Mouse (Mus musculus) heart, adult 9 months (tissue): ENCODE results near the gene Zfp382.
"Not testable (repeated sequence)": the region's sequence is repeated elsewhere in the genome, so short reads cannot be mapped to it uniquely, and the experiment has no call there.

Source experiments
- DNase-seq, 2 experiments: peaks; one replicate each; pipeline ENCODE4 v3.0.0; 2022; ENCODE audit warnings: low spot score in 2 of 2

The Zfp382 gene

DNA sequence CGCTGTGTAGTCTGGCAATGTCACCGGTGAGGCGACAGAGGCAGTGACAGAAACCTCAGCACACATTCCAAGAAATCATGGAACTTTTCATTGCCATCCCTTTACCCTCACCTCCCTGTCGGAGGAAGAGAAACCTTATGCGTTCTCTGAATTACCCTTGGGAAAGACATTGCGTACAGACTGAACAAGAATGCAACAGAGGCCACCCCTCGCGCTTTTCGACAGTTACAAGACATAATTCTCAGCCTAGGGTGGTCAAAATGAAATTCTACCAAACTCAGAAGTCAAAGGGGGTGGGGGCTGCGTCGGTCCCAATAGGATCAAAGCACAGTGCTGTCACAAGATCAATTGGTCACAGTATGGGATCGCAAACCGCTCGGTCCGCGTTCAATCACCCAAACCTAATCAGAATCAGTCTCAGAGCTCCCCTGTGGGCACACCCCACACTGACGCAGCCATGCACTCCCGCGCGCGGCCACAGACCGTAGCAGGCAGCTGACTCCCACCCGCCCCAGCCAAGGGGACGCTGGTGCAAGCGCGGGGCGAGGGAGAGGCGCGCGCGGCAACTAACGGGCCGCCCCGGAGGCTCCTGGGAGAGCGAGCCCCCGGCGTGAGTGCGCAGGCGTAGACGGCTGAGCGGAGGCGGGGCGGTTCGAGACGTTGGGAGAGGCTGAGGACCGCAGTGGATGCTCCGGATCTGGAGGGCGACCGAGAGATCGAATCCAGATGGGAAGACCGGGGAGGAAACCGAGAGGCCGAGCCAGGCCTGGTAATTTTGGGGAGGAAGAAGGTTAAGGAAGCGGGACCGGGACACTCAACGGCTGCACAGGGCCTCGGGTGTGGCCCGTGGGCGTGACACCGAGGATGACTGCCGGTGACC is at the start of gene Zfp382:
Gene Zfp382 (plus strand): TSS at position 635 of the 880 bp plus-strand sequence.
- peak; percentile 90 for DNase-seq

DNA sequence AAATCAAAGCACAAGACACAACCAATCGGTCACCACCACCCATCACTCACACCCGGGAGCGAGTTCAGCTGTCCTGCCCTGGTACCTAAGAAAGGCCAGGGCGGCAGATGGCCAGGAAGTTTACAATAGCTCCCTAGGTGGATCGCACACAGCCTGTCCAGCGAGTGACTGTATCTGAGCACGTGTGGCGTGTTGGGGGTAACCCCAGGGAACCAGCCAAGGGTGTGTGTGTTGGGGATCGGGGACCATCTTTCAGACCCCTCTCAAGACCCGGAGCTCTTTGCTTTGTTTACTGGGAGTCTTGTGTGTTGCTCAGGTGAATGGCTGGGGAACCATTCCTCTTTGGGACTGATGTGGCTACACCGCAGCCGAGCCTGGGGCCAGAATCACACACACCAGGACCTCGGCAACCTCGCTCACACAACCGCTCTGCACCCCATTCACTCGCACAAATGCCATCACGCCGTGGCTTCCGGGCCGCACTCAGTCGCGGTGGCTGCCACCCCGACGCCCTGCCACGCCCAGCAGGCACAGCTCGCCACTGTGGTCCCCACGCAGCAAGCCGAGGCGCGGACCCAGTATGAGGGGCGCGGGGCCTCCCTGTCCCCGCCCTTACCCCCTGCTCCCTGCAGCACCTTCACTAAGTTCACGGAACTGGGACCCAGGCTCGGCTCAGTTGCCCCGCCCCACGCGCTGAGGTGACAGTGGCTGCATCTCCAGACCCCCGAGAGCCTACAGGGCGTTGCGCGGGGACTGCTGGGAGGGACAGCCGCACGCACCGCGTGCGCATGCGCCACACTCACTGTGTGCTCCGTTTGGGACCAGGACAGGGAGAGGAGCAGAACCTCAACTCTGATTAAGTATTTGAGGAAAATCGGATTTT is 49.4 kb upstream of the Zfp382 start, which contains the start of gene Zfp82:
Gene Zfp82 (minus strand): TSS at position 755 of the 883 bp plus-strand sequence.
- DNase-seq, result peak; percentile 80 to 81

DNA sequence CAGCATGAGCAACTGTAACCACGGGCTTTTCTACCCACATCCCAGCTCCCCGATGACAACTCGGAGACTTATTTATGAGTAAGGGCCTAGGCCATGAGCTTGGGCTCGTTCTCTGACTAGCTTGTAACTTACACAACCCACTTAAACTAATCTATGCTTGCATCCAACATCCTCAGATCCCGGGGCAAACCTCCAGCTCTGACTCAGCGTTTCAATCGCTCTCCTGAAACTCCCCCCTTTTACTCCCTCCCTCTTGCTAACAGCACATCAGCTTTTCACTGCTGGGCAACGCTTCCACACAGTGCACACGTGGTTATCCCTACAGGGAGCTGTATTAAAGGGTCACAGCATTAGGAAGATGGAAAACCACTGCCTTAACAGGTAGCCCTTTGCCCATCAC is 35.2 kb upstream of the Zfp382 start:
- DNase-seq, result no peak

DNA sequence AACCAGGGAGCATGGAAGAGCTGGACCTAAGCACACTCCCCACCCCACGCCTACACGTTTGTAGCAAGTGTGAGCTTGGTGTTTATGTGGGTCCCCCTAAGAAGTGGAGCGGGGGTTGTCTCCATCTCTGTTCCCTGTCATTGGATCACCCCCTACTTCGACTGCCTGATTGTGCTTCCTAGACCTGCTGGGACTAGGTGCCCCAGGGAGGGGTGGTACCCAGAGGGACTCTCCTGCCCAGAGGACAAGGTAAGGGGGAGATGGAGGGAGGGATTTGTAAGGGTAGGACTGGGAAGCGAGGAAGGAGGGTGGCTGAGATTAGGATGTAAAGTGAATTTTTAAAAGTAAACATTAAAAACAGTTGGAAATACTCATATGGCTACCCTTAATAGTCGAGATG is 32.3 kb upstream of the Zfp382 start:
- DNase-seq, result no peak

DNA sequence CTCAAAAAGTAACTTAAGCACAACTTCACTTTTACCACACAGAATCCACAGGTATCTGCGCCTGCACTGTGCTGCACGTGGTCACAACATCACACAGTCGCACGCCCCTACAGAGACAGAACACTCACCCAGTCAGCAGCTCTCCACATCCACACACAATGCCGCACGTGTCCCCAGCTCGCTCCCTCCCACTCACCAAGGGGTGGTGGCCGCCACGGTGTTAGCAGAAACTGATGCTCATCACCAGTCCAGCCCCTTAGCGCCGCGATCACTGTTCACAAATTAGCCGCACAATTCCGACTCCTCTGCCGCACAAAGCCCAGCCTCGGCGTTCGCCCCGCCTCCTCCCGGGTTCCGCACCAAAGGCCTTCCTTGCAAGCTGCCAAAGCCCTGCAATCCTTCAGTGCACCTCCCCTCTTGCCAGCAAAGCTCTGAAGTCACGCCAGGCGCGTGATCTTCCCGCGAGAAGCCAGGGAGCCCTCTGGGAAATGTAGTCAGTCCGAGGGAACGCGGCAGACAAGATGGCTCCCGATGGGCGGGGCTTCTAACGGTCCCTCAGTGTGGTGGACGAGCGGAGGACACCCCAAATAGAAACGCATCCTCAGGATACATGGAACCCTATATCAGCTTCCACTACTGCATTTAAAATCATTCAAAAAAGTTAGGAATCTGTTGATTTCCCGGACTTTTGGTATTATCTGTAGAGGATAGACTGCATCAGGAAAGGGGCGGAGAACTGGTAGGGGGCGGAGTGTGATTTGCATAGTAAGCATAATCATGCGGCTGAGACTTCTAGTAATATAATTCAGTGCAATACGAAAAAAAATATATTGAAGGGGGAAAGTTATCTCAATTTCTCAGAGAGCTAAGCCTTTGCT is 31.4 kb upstream of the Zfp382 start, which contains the start of the genes Gm26920 and Zfp566:
Gene Gm26920 (minus strand): TSS at position 319 of the 878 bp plus-strand sequence.
Gene Zfp566 (minus strand): TSS at position 436 of the 878 bp plus-strand sequence.
- DNase-seq, result peak; percentile 94 to 98

DNA sequence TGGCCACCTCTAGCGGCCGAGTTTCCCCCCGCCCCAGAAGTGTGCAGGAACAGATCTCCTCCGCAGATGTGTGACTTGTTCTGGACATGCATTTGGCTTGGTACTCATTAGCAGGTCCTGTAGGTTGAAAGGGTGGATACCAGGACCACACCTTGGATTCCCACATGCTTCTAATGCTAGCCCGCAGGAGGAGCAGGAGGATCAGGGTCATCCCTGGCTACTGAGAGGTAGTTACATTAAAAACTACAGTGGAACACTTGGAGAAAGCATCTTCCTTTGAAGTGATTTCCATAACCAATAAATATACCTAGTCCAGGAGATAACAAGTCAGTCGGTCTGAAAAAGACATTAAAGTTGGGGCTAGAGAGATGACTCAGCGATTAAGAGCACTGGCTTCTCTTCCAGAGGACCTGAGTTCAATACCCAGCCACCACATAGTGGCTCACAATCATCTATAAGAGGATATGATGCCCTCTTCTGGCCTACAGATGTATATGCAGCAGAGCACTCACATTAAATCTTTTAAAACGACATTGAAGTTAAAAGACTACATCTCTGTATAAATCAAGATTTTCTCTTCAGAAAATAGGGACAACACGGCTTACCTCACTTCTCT is 30.7 kb upstream of the Zfp382 start:
- DNase-seq, result peak in 1 of 2 experiments; percentile 17

DNA sequence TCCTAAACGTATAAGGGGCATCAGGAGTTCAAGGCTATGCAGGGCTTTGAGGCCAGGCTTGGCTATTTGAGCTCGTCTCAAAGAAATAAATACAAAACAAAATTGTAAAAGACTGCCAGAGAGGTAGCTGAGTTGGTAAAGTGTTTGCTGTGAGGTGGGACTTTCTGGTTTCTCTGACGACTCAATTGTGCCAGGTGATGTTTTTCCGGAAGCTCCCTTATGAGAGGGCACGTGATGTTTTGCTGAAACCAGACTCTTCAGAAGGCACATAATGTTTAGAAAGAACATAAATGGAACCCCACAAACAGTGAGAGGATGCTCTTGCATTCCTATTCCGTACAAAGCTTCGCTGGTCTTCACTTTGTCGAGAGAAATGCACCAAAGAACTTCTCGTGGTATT is 29.1 kb upstream of the Zfp382 start:
- DNase-seq, result no peak

DNA sequence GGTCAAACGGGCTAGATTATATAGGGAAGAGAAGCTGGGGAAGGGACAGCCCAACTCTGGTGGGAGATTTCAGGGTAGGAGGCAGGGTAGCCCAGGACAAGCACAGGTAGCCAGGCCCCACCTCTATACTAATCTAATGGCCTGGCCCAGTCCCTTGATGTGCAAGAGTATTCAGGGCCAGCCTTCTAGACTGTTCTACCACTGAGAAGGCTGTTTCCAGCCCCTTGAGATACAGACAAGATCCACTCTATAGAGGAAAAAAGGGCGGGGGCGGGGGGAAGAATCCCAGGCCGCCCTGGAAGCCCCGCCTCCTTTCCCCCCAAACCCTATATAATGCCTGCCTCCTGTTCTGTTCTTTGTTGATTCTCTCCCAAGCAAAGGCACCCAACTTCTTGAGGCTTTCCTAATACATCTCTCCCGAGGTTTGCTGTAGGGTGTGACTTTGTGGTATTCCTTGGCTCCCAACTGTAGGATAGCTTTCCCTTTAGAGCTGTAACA is 27.8 kb upstream of the Zfp382 start:
- no peak for DNase-seq

DNA sequence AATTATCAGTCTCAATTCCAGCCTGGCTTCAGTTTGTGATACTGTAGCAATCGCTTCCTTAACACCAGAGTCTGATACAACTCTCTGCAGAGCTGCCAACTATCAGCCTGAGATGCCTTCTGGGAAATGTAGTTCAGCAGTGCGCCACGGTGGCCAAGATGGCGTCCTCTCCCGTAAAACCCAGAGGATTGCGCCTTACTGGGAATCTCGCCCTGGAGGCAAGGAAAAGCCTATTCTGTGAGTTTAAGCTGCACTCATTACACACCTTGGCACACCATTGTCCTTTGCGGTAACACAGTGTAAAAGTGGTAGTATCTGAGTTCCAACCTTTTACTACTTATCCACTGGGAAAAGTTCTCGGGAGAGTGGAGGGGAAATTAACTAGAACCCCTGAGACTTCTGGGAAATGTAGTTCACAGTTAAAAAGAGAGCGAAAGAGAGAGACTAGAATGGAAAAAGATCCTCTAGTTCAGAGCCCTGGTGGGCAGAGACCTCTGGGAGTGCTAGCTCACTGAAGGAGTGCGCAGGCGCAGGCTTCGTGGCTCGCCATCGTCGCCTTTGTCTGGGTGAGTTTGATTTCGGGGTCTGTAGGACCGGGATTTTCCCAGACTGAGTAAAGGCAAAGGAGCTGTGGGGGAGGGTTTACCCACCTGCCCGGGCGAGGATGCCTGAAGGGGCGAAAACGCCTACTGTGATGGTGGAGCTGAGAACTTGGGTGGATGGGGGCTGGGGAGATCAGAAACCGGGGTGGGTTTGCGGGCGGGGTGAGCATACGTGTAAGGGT is 26.9 kb upstream of the Zfp382 start, which contains the start of gene Zfp260:
Gene Zfp260 (plus strand): TSS at position 132 of the 784 bp plus-strand sequence.
- peak; percentile 92 to 95 for DNase-seq

DNA sequence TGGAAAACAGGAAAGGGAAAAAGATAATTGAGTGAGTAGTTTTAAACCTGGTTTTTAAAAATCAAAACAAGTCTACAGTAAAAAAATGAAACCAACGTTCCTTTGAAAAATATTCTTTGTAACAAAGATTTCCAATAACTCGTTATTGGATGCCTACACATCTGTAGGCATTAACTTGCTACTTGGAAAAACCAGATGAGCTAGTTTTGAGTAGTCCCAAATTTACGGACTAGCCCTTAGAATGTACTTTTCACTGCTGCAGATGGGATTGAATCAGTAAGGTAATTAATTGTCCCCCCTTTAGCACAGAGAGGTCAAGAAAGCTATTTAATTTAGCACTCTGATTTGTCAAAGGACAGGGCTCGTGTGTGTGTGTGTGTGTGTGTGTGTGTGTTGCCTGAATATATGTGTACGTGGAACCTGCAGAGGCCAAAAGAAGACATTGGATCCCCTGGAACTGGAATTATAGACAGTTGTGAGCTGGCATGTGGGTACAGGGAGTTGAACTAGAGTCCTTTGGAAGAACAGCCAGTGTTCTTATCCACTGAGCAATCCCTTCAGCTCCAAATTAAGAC is 26.1 kb upstream of the Zfp382 start:
- no peak for DNase-seq

DNA sequence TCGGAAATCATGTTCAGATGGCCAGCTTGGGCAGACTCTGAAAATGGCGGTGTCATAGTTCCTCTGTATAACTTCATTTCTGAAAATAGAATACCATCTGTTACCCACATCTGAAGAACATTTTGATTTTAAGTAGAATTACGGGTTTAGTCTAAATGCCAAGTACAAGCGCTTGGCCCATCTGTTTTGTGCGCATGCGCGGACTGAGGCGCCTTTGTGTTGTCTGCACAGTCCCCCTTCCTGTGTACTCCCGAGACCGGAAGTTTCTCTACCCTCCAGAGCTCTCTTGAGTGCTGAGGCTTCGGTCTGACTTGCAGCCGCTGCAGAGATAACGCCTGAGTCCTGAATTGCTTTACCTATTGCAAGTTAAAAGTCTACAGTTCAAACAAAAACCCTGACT is 22.4 kb upstream of the Zfp382 start:
- DNase-seq, result peak; percentile 21 to 27

DNA sequence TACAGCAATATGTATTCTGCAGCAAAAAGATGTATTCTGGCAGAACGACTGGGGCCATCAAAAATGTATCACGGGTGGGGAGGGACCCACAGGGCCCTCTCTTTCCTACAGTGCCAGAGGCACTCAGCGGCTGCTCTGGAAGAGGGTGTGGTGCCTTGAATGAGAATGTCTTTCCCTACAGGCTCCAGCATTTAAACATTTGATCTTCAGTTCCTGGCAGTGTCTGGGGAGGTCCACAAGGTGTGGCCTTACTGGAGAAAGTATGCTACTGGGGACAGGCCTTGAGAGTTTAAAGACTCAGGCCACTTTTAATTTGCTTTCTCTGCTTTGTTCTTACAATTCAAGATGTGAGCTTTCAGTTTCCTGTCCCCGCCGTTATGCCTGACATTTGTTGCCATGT is 5.7 kb upstream of the Zfp382 start:
- no peak for DNase-seq

DNA sequence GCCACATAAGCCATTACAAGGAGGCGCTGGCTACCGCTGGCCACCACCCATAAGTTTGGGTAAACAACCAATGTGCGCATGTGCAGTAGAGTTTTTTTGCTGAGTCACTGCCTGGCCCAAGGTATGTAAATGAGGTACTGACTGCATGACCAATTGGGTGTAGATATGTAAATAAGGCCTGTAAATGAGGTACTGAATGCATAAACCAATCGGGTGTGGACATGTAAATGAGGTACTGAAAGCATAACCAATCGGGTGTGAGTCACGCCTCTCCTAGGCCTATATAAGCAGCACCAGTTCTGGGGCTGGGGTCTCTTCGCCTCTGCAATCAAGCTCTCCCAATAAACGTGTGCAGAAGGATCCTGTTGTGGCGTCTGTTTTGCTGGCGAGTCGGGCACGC is 3.8 kb upstream of the Zfp382 start:
- DNase-seq, result not testable (repeated sequence)

DNA sequence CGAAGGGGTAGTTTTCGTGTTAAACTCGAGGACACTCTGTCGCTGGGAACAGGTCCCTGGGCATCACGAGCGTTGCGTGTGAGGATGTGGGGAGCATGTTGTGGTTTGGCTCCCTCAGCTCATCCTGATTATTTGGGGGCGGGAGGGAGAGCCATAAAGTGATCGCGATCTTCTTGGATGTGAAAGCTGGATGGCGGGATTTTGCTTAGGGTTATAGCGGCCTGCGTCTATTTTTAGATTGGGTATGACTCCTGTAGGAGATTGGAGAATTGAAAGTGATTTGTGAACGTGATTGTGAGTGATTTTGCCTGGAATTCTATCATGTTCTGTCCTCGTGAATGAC is 417 bp downstream of the Zfp382 start:
- no peak for DNase-seq

DNA sequence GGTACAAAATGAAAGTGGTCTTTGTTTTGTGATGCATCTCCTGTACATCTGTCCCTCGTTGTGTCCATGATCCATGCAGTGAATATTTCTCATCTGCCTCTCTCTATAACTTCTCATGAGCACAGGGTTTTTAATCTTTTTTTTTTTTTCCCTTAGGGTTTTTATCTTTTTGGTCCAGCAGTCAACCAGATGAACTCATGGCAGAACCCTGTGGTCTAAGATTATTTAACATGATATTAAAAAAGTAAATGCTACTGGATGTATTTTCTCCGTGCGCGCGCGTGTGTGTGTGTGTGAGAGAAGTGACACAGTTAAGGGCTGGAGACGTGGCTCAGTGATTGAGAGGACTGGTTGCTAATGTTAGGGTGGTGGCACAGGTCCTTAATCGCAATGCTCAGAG is 8.2 kb downstream of the Zfp382 start:
- DNase-seq, result no peak

DNA sequence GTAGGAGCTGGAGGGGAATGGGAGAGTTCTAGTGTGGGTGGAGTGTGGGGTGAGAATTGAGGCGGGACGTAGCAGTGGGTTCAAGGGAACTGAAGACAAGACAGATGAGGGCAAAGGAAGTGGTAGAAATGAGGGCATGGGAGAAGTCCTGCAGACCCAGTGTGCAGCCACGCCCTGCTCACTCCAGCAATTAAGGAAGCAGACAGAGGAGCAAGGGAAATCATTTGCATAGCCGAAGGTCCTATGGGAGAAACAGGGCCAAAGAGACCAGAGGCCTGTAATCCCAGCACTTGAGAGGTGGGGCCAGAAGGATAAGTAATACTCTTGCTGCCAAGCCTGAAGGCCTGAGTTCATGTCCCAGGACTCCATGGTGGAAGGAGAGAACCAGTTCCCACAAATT is 10.7 kb downstream of the Zfp382 start:
- no peak for DNase-seq

DNA sequence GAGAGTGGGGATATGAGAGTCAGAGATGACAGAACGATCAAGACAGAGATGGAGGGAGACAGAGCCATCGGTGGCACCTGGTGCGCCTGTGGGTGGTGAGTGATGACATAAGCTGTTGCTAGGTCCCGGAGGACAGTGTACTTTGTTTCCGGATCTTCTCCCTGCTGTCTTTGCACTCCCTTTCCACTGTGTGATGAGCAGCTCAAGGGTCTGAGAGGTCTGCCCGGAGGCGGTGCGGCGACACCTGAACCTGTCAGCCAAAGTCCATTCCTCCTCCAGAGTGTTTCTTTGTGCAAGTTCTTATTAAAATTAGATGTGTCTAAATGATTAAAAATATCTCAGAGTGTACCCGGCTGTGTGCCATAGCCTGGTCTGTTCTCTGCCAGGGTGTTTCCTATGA is 15.1 kb downstream of the Zfp382 start:
- DNase-seq, result no peak

DNA sequence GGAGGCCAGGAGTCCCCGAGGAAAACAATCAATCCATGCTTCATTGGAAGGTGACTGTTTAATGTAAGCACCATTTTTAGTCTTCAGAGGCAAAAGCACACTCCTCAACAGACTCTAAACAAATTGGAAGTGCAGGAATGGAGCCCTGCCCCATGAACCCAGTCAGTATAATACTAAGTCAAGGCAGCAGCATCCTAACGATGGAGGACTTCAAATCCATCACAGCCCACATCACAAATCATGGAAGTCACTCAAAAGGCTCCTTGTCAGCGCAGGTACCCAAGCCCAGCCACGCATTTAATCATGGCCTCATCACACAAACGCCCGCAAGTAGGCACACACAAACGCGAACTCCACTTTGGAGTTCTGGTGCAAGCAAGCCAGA is 21.4 kb downstream of the Zfp382 start:
- no peak for DNase-seq

DNA sequence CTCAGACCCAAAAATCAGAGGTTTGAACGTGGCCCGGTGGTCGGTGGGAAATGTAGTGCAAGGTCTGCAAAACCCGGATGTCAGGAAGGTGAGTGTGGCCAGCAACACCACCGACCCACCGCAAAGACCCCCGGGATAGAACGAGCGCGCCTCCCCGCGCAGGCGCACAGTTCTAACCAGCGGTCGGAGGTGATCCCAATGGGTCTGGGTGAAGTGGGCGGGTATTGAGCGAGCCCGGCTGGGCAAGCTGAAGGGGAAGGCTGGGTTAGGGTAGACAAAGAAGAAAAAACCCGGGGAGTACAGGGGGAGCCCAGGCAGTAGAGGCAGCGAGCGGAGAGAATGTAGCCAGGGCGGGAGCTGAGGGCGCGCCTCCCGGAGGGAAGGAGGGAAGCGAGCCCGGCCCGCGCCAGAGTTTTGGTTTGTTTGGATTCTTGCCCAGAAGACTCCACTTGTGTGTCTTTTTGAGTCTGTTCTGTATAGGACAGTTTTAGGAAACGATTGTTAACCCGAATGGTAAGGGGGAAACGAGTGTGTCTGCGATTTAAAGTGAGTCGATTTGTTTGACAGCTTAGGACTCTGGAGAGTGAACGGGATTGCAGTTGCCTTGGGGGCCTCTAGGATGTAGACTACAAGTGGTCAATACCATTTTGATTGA is 21.9 kb downstream of the Zfp382 start:
- peak; percentile 22 to 24 for DNase-seq
